Mouse (Mus musculus) liver, embryonic 11.5 days (tissue): ENCODE data around the gene Nr2e3. TPM values are rescaled to one million over a fixed set of nuclear protein-coding genes. Genes with fewer than 3 reads are reported as not detected.

ENCODE experiments used
- ATAC-seq: fragments of 200-750 bp; cut with Nextera tagmentation; replicated peaks from 2 replicates; pipeline ENCODE4 v1.8.0; 2017; ENCODE audit warnings: moderate number of reproducible peaks, mild to moderate bottlenecking, moderate TSS enrichment, moderate library complexity; ENCODE audit not compliant: low FRiP score
- DNase-seq: peaks from one replicate; pipeline ENCODE4 v3.0.0-alpha.2; 2017; ENCODE audit warnings: low spot score
- H3K27ac ChIP-seq: fragments of 300-500 bp; sonication (generic); 2 replicates; pipeline ENCODE4 v1.5.1; 2014; ENCODE audit warnings: mild to moderate bottlenecking, low read depth, low read length, control low read depth
- H3K27me3 ChIP-seq: fragments of 300-500 bp; sonication (generic); replicated peaks from 2 replicates; pipeline ENCODE4 v1.6.1; 2014; ENCODE audit warnings: low read length, mixed read lengths; ENCODE audit not compliant: control insufficient read depth, insufficient read depth
- H3K36me3 ChIP-seq: fragments of 300-500 bp; sonication (generic); 2 replicates; pipeline ENCODE4 v1.6.1; 2014; ENCODE audit warnings: mild to moderate bottlenecking, low read length, moderate library complexity, mixed read lengths; ENCODE audit not compliant: control insufficient read depth, insufficient read depth
- H3K4me1 ChIP-seq: fragments of 300-500 bp; sonication (generic); replicated peaks from 2 replicates; pipeline ENCODE4 v1.6.1; 2014; ENCODE audit warnings: low read length, mixed read lengths; ENCODE audit not compliant: control insufficient read depth, insufficient read depth
- H3K4me2 ChIP-seq: fragments of 300-500 bp; sonication (generic); 2 replicates; pipeline ENCODE4 v1.6.1; 2014; ENCODE audit warnings: mild to moderate bottlenecking, control low read depth, moderate library complexity
- H3K4me3 ChIP-seq: fragments of 300-500 bp; sonication (generic); 2 replicates; pipeline ENCODE4 v1.5.1; 2014; ENCODE audit warnings: low read depth, low read length, control low read depth
- H3K9ac ChIP-seq: fragments of 300-500 bp; sonication (generic); 2 replicates; pipeline ENCODE4 v1.6.1; 2014; ENCODE audit warnings: low read depth, low read length, control low read depth
- H3K9me3 ChIP-seq: fragments of 300-500 bp; sonication (generic); 2 replicates; pipeline ENCODE4 v1.6.1; 2016; ENCODE audit warnings: low read length, inconsistent platforms, mixed read lengths; ENCODE audit not compliant: control insufficient read depth
- WGBS: fragments of 180-500 bp; shearing (Covaris S2); extraction: QIAGEN DNeasy Blood & Tissue Kit; methylation state at CpG from one replicate; pipeline ENCODE4 v1.1.7; 2014; 5-methylcytosine and 5-hydroxymethylcytosine counted together
- polyA plus RNA-seq: library from polyadenylated mRNA; unstranded; fragments of >200 nt; fragmentation: Nextera tagmentation; extraction: Ambion mirVana; gene quantifications from 2 replicates; pipeline ENCODE4 v1.2.1, GENCODE M21; 2014

Nr2e3 gene
- polyA plus RNA-seq, 1 experiment from 2014 or later: 0.29 TPM

- no peak overlapping the region for H3K4me2 ChIP-seq
Measured at GRCm38 (mm10) chr9:59955199-59955598, 5.3 kb downstream of the Nr2e3 start.

GRCm38 (mm10) chr9:59953556-59953955, 6.9 kb downstream of the Nr2e3 start:
- H3K36me3 ChIP-seq: no peaks in the 10 kb centered on the region
- no peaks in the 10 kb centered on the region for H3K27me3 ChIP-seq
- no peak overlapping the region for H3K4me3 ChIP-seq
- H3K9ac ChIP-seq: no peak overlapping the region
- no peaks in the 10 kb centered on the region for H3K9me3 ChIP-seq
- H3K4me2 ChIP-seq: no peak overlapping the region
- 78% methylated on average over 7 of the region's 7 CpGs for WGBS
- 0 out of 2 replicates have a peak, but pooled peaks cover 2% of the 10 kb centered on the region for H3K4me1 ChIP-seq
- DNase-seq (no peak), ATAC-seq (no peak)
- no peak overlapping the region for H3K27ac ChIP-seq

More at GRCm38 (mm10) chr9:59955199-59955598, 5.3 kb downstream of the Nr2e3 start:
- no peak for DNase-seq
- Histone ChIP-seq H3K9ac (no peak overlapping the region), H3K27me3 (no peaks in the 10 kb centered on the region), H3K4me1 (0 out of 2 replicates have a peak, but pooled peaks cover 2% of the 10 kb centered on the region), H3K27ac (no peak overlapping the region), H3K4me3 (no peak overlapping the region), H3K9me3 (no peaks in the 10 kb centered on the region), H3K36me3 (no peaks in the 10 kb centered on the region)
- ATAC-seq: no peak
- WGBS: 66% methylated on average over 3 of the region's 3 CpGs

- Histone ChIP-seq H3K27ac (no peak overlapping the region), H3K27me3 (no peaks in the 10 kb centered on the region), H3K9me3 (no peaks in the 10 kb centered on the region), H3K4me2 (no peak overlapping the region), H3K9ac (no peak overlapping the region), H3K4me1 (0 out of 2 replicates have a peak, but pooled peaks cover 2% of the 10 kb centered on the region), H3K36me3 (no peaks in the 10 kb centered on the region), H3K4me3 (no peak overlapping the region)
- DNase-seq: no peak
- ATAC-seq: 0 out of 2 replicates have a peak, but pooled peaks have one; percentile 20
- 40% methylated on average over 7 of the region's 8 CpGs for WGBS
Measured at GRCm38 (mm10) chr9:59952515-59953070, 7.9 kb downstream of the Nr2e3 start.

- DNase-seq (no peak), ATAC-seq (no peak)
- H3K4me3 ChIP-seq: no peak overlapping the region
- no peak overlapping the region for H3K4me2 ChIP-seq
- H3K27me3 ChIP-seq: no peaks in the 10 kb centered on the region
- H3K36me3 ChIP-seq: no peaks in the 10 kb centered on the region
- no peaks in the 10 kb centered on the region for H3K9me3 ChIP-seq
- no peak overlapping the region for H3K27ac ChIP-seq
- H3K4me1 ChIP-seq: 0 out of 2 replicates have a peak, but pooled peaks cover 2% of the 10 kb centered on the region
- no peak overlapping the region for H3K9ac ChIP-seq
- 79% methylated on average over 4 of the region's 4 CpGs for WGBS
Measured at GRCm38 (mm10) chr9:59951943-59952342, 8.5 kb downstream of the Nr2e3 start.

- no peak overlapping the region for H3K4me3 ChIP-seq
- no peak for ATAC-seq
- H3K9ac ChIP-seq: no peak overlapping the region
- H3K27ac ChIP-seq: no peak overlapping the region
- H3K9me3 ChIP-seq: no peaks in the 10 kb centered on the region
- DNase-seq: no peak
- H3K36me3 ChIP-seq: no peaks in the 10 kb centered on the region
- WGBS: 86% methylated on average over 9 of the region's 9 CpGs
- H3K4me2 ChIP-seq: no peak overlapping the region
- no peaks in the 10 kb centered on the region for H3K27me3 ChIP-seq
- 0 out of 2 replicates have a peak, but pooled peaks cover 2% of the 10 kb centered on the region for H3K4me1 ChIP-seq
Measured at GRCm38 (mm10) chr9:59951001-59951750, 9.3 kb downstream of the Nr2e3 start.

GRCm38 (mm10) chr9:59949981-59950380, 10.5 kb downstream of the Nr2e3 start:
- H3K4me2 ChIP-seq: no peak overlapping the region
- DNase-seq (no peak), ATAC-seq (no peak)
- H3K4me3 ChIP-seq: no peak overlapping the region
- H3K27ac ChIP-seq: no peak overlapping the region
- 90% methylated on average over 5 of the region's 5 CpGs for WGBS
- no peaks in the 10 kb centered on the region for H3K27me3 ChIP-seq
- no peaks in the 10 kb centered on the region for H3K9me3 ChIP-seq
- H3K9ac ChIP-seq: no peak overlapping the region
- H3K4me1 ChIP-seq: 0 out of 2 replicates have a peak, but pooled peaks cover 2% of the 10 kb centered on the region
- H3K36me3 ChIP-seq: no peaks in the 10 kb centered on the region

GRCm38 (mm10) chr9:59949511-59949910, 10.9 kb downstream of the Nr2e3 start:
- WGBS: 75% methylated on average over 6 of the region's 6 CpGs
- no peak for ATAC-seq
- 0 out of 2 replicates have a peak, but pooled peaks cover 2% of the 10 kb centered on the region for H3K4me1 ChIP-seq

GRCm38 (mm10) chr9:59948691-59949250, 11.7 kb downstream of the Nr2e3 start:
- H3K4me1 ChIP-seq: 0 out of 2 replicates have a peak, but pooled peaks cover 2% of the 10 kb centered on the region
- 85% methylated on average over 17 of the region's 17 CpGs for WGBS
- no peak overlapping the region for H3K4me2 ChIP-seq
- ATAC-seq (no peak), DNase-seq (no peak)
- H3K27me3 ChIP-seq: no peaks in the 10 kb centered on the region
- no peaks in the 10 kb centered on the region for H3K36me3 ChIP-seq
- no peaks in the 10 kb centered on the region for H3K9me3 ChIP-seq
- no peak overlapping the region for H3K4me3 ChIP-seq
- H3K9ac ChIP-seq: no peak overlapping the region
- no peak overlapping the region for H3K27ac ChIP-seq

More at GRCm38 (mm10) chr9:59949511-59949910, 10.9 kb downstream of the Nr2e3 start:
- Histone ChIP-seq H3K9ac (no peak overlapping the region), H3K9me3 (no peaks in the 10 kb centered on the region), H3K27me3 (no peaks in the 10 kb centered on the region), H3K4me2 (no peak overlapping the region), H3K36me3 (no peaks in the 10 kb centered on the region), H3K4me3 (no peak overlapping the region), H3K27ac (no peak overlapping the region)
- no peak for DNase-seq
